Mouse (Mus musculus): ENCODE results near the gene Chrm3.

The Chrm3 gene

GRCm38 (mm10) chr13:10237616-10238015, 123.0 kb downstream of the Chrm3 start:
- DNase-seq (ENCODE audit: extremely low read depth, low read depth, low spot score), result no peak

GRCm38 (mm10) chr13:10236279-10236678, 124.4 kb downstream of the Chrm3 start:
- DNase-seq (ENCODE audit: extremely low read depth, low read depth, low spot score), result no peak

GRCm38 (mm10) chr13:10235391-10236169, 125.1 kb downstream of the Chrm3 start:
- DNase-seq (ENCODE audit: extremely low read depth, low read depth, low spot score), result no peak

GRCm38 (mm10) chr13:10220403-10220802, 140.2 kb downstream of the Chrm3 start:
- DNase-seq (ENCODE audit: extremely low read depth, low read depth, low spot score), result no peak

- no peak for DNase-seq (ENCODE audit: extremely low read depth, low read depth, low spot score)
Observed at GRCm38 (mm10) chr13:10212112-10212511, 148.5 kb downstream of the Chrm3 start.

- no peak for DNase-seq (ENCODE audit: extremely low read depth, low read depth, low spot score)
Observed at GRCm38 (mm10) chr13:10210522-10211244, 150.0 kb downstream of the Chrm3 start.

- DNase-seq (ENCODE audit: extremely low read depth, low read depth, low spot score), result no peak
Observed at GRCm38 (mm10) chr13:10199206-10199956, 161.3 kb downstream of the Chrm3 start.

- no peak for DNase-seq (ENCODE audit: extremely low read depth, low read depth, low spot score)
Observed at GRCm38 (mm10) chr13:10189829-10190228, 170.8 kb downstream of the Chrm3 start.

GRCm38 (mm10) chr13:10187926-10188325, 172.7 kb downstream of the Chrm3 start:
- DNase-seq (ENCODE audit: extremely low read depth, low read depth, low spot score), result no peak

GRCm38 (mm10) chr13:10183837-10184236, 176.8 kb downstream of the Chrm3 start:
- no peak for DNase-seq (ENCODE audit: extremely low read depth, low read depth, low spot score)

- DNase-seq (ENCODE audit: extremely low read depth, low read depth, low spot score), result no peak
Observed at GRCm38 (mm10) chr13:10182756-10183155, 177.9 kb downstream of the Chrm3 start.

- DNase-seq (ENCODE audit: extremely low read depth, low read depth, low spot score), result no peak
Observed at GRCm38 (mm10) chr13:10170529-10170928, 190.1 kb downstream of the Chrm3 start.

- DNase-seq (ENCODE audit: extremely low read depth, low read depth, low spot score), result no peak
Observed at GRCm38 (mm10) chr13:10163354-10163753, 197.3 kb downstream of the Chrm3 start.

GRCm38 (mm10) chr13:10157496-10157895, 203.2 kb downstream of the Chrm3 start:
- DNase-seq (ENCODE audit: extremely low read depth, low read depth, low spot score), result no peak

GRCm38 (mm10) chr13:10140573-10140972, 220.1 kb downstream of the Chrm3 start:
- no peak for DNase-seq (ENCODE audit: extremely low read depth, low read depth, low spot score)

- DNase-seq (ENCODE audit: extremely low read depth, low read depth, low spot score), result no peak
Observed at GRCm38 (mm10) chr13:10138878-10139277, 221.8 kb downstream of the Chrm3 start.

GRCm38 (mm10) chr13:10131064-10131463, 229.6 kb downstream of the Chrm3 start:
- DNase-seq (ENCODE audit: extremely low read depth, low read depth, low spot score), result no peak

- DNase-seq (ENCODE audit: extremely low read depth, low read depth, low spot score), result no peak
Observed at GRCm38 (mm10) chr13:10112211-10112610, 248.4 kb downstream of the Chrm3 start.

GRCm38 (mm10) chr13:10109542-10109941, 251.1 kb downstream of the Chrm3 start:
- DNase-seq (ENCODE audit: extremely low read depth, low read depth, low spot score), result no peak

- DNase-seq (ENCODE audit: extremely low read depth, low read depth, low spot score), result no peak
Observed at GRCm38 (mm10) chr13:10107331-10107730, 253.3 kb downstream of the Chrm3 start.

- no peak for DNase-seq (ENCODE audit: extremely low read depth, low read depth, low spot score)
Observed at GRCm38 (mm10) chr13:10090778-10091177, 269.9 kb downstream of the Chrm3 start.

GRCm38 (mm10) chr13:10086336-10086735, 274.3 kb downstream of the Chrm3 start:
- no peak for DNase-seq (ENCODE audit: extremely low read depth, low read depth, low spot score)
